Mouse (Mus musculus): ENCODE measurements around the gene Ptprcap. TPM values are rescaled to one million over a fixed set of nuclear protein-coding genes. Genes with fewer than 3 reads are reported as not detected.
A peak's percentile ranks its signal among the peaks of the same experiment; 100 is the strongest.

The Ptprcap gene
- polyA plus RNA-seq, 1 experiment, result 20.0 TPM

- Histone ChIP-seq H3K36me3 (ENCODE audit: control insufficient read depth, insufficient read depth, low read length) (no peaks in the 10 kb centered on the region), H3K4me1 (ENCODE audit: control insufficient read depth, insufficient read depth, low read length) (peaks cover 15% of the 10 kb centered on the region), H3K27me3 (replicated peaks; ENCODE audit: control insufficient read depth, insufficient read depth, low read length) (no peaks in the 10 kb centered on the region), H3K27ac (ENCODE audit: insufficient read depth, low read depth, low read length) (peak overlapping the region; percentile 57), H3K4me3 (ENCODE audit: insufficient read depth, low read depth, low read length) (peak overlapping the region; percentile 95; the same call in 1 of the 2 replicates)
- DNase-seq, result no peak
- no peak for TF ChIP-seq CTCF (conservative IDR thresholded peaks at IDR 0.05; ENCODE audit: insufficient read depth, insufficient read length, low read depth, low read length)
- TF ChIP-seq POLR2A (IDR thresholded peaks at IDR 0.05; ENCODE audit: low read depth, low read length), result no peak
- WGBS, result 44% methylated on average over 9 of the region's 9 CpGs
These were observed 5.5 kb upstream of the Ptprcap start for GRCm38 (mm10) chr19:4147782-4148490.

DNA sequence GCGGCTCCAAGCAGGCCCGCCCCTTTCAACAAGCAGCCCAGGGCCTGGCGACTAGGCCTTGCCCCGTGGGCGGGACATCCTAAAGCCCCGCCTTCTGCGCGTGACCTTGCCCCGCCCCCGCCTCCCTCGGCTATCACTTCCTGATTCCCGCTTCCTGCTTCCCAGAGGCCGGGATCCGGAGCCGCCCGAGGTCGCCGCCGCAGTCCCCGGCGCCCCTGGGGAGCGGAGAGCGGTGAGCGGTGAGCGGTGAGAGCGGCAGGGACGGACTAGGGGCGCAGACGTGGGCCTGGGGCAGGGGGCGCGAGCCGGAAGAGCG lies 5.0 kb upstream of the Ptprcap start, which contains the start of gene Coro1b:
Gene Coro1b, plus strand, starts transcription at position 129 of the 316 bp plus-strand sequence.
- WGBS, result 1% methylated on average over 32 of the region's 33 CpGs
- peak within 1 kb of the TSS; percentile 95 for H3K4me3 ChIP-seq (ENCODE audit: insufficient read depth, low read depth, low read length)
- peaks cover 15% of the 10 kb centered on the region for H3K4me1 ChIP-seq (ENCODE audit: control insufficient read depth, insufficient read depth, low read length)
- peak; percentile 98 for DNase-seq
- peak; percentile 22 for TF ChIP-seq POLR2A (IDR thresholded peaks at IDR 0.05; ENCODE audit: low read depth, low read length)
- TF ChIP-seq CTCF (conservative IDR thresholded peaks at IDR 0.05; ENCODE audit: insufficient read depth, insufficient read length, low read depth, low read length), result no peak
- peak within 1 kb of the TSS; percentile 57 for H3K27ac ChIP-seq (ENCODE audit: insufficient read depth, low read depth, low read length)
- no peaks in the 10 kb centered on the region for H3K27me3 ChIP-seq (replicated peaks; ENCODE audit: control insufficient read depth, insufficient read depth, low read length)
- no peaks in the 10 kb centered on the region for H3K36me3 ChIP-seq (ENCODE audit: control insufficient read depth, insufficient read depth, low read length)

DNA sequence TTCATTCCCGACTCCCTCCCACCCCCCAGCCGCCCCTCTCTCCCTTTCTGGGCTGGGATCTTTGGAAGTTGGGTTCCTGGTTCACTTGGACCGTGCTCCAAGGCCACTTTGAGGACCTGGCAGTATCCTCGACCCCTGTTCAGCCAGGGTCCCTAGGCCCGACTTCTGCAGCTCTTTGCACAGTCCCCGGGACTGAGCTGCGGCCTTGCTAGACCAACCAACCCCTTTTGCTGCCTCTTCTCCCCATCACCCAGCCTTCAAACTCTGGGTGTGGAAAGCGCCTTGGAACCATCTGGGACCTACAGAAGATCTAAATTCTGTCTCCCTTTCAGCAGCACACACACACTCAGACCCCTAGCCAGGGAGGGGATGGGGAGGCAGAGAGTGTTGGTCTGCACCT lies 4.6 kb upstream of the Ptprcap start:
- Histone ChIP-seq H3K27ac (ENCODE audit: insufficient read depth, low read depth, low read length) (peak overlapping the region; percentile 47; the same call in 1 of the 2 replicates), H3K4me1 (ENCODE audit: control insufficient read depth, insufficient read depth, low read length) (peaks cover 15% of the 10 kb centered on the region), H3K36me3 (ENCODE audit: control insufficient read depth, insufficient read depth, low read length) (no peaks in the 10 kb centered on the region), H3K27me3 (replicated peaks; ENCODE audit: control insufficient read depth, insufficient read depth, low read length) (no peaks in the 10 kb centered on the region), H3K4me3 (ENCODE audit: insufficient read depth, low read depth, low read length) (peak overlapping the region; percentile 95)
- TF ChIP-seq CTCF (conservative IDR thresholded peaks at IDR 0.05; ENCODE audit: insufficient read depth, insufficient read length, low read depth, low read length), result no peak
- no peak for TF ChIP-seq POLR2A (IDR thresholded peaks at IDR 0.05; ENCODE audit: low read depth, low read length)
- DNase-seq, result no peak
- WGBS, result 0% methylated on average over 8 of the region's 8 CpGs

DNA sequence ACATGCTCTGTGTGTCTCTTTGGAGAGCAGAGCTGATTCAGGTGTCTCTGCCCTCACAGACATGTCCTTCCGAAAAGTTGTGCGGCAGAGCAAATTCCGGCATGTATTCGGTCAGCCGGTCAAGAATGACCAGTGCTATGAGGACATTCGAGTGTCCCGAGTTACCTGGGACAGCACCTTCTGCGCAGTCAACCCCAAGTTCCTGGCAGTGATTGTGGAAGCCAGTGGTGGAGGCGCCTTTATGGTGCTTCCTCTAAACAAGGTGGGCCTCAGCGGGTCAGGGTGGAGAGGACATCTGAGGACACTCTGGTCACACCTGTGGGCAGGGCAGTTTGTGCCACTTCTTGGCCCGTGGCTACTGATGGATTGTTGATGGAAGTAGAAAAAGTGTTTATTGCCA lies 4.1 kb upstream of the Ptprcap start:
- 38% methylated on average over 11 of the region's 11 CpGs for WGBS
- DNase-seq, result peak; percentile 27
- TF ChIP-seq POLR2A (IDR thresholded peaks at IDR 0.05; ENCODE audit: low read depth, low read length) (no peak), CTCF (conservative IDR thresholded peaks at IDR 0.05; ENCODE audit: insufficient read depth, insufficient read length, low read depth, low read length) (no peak)
- peaks cover 15% of the 10 kb centered on the region for H3K4me1 ChIP-seq (ENCODE audit: control insufficient read depth, insufficient read depth, low read length)
- peak overlapping the region; percentile 95 for H3K4me3 ChIP-seq (ENCODE audit: insufficient read depth, low read depth, low read length)
- H3K36me3 ChIP-seq (ENCODE audit: control insufficient read depth, insufficient read depth, low read length), result no peaks in the 10 kb centered on the region
- peak overlapping the region; percentile 47; the same call in 1 of the 2 replicates for H3K27ac ChIP-seq (ENCODE audit: insufficient read depth, low read depth, low read length)
- H3K27me3 ChIP-seq (replicated peaks; ENCODE audit: control insufficient read depth, insufficient read depth, low read length), result no peaks in the 10 kb centered on the region

DNA sequence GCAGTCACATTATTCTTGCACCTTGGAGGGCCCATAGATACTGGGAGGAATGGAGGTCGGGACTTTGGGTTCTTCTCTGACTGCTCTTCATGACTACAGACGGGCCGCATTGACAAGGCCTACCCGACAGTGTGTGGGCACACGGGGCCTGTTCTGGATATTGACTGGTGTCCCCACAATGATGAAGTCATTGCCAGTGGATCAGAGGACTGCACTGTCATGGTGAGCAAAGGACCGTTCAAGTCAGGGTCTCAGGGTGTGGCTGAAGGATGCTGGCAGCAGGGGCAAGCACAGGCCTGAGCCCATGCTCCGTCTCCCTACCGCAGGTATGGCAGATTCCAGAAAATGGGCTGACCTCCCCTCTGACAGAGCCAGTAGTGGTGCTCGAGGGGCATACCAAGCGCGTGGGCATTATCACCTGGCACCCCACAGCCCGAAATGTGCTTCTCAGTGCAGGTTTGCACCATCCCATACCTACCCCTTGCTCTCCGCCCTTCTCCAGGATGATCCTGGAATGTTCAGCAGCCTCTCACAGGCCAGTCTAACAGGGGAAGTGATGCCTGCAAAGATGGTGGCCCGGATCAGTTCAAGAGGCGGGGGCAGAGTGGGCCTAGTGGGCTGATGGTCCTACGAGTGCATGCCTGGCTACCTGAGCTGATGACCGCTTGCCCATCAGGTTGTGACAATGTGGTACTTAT lies 3.5 kb upstream of the Ptprcap start:
- TF ChIP-seq CTCF (conservative IDR thresholded peaks at IDR 0.05; ENCODE audit: insufficient read depth, insufficient read length, low read depth, low read length) (no peak), POLR2A (IDR thresholded peaks at IDR 0.05; ENCODE audit: low read depth, low read length) (no peak)

DNA sequence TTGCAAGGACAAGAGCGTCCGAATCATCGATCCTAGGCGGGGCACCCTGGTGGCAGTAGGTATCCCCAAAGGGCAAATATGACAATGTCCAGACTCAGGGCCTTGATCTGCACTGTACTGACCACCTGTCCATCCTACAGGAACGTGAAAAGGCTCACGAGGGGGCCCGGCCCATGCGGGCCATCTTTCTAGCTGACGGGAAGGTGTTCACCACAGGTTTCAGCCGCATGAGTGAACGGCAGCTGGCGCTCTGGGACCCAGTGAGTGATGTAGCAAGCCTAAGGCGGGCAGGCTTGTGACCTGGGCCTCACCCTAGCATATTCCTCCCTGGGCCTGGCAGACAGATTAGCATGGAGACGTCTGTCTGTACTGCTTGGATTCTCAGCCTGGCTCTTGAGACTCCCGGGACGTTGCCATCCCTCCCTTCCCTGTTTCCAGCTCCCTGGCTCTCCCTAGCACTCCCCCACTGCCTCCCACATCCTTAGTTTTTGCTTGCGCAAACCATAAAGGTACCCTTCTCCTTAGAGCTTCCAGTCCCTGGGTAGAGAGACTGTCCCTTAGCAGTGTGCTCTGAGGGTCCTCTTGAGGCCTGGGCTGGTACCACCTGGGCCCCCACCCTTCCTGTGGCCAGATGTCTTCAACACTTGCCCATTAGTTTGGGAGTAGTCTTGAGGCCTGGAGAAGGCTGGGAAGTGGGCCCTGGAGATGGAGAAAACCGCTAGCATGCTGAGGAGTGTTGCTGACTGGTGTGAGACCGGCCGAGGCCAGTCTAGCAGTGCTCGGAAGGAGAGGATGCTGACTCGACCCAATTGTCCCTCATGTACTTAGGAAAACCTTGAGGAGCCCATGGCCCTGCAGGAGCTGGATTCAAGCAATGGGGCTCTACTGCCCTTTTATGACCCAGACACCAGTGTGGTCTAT lies 2.6 kb upstream of the Ptprcap start:
- TF ChIP-seq CTCF (conservative IDR thresholded peaks at IDR 0.05; ENCODE audit: insufficient read depth, insufficient read length, low read depth, low read length) (no peak), POLR2A (IDR thresholded peaks at IDR 0.05; ENCODE audit: low read depth, low read length) (no peak)
- no peak overlapping the region for H3K27ac ChIP-seq (ENCODE audit: insufficient read depth, low read depth, low read length)
- H3K36me3 ChIP-seq (ENCODE audit: control insufficient read depth, insufficient read depth, low read length), result no peaks in the 10 kb centered on the region
- H3K4me1 ChIP-seq (ENCODE audit: control insufficient read depth, insufficient read depth, low read length), result peaks cover 15% of the 10 kb centered on the region
- no peak for DNase-seq
- no peak overlapping the region for H3K4me3 ChIP-seq (ENCODE audit: insufficient read depth, low read depth, low read length)
- WGBS, result 80% methylated on average over 22 of the region's 22 CpGs
- H3K27me3 ChIP-seq (replicated peaks; ENCODE audit: control insufficient read depth, insufficient read depth, low read length), result no peaks in the 10 kb centered on the region

More for the DNA sequence above, 3.5 kb upstream of the Ptprcap start:
- Histone ChIP-seq H3K4me1 (ENCODE audit: control insufficient read depth, insufficient read depth, low read length) (peaks cover 15% of the 10 kb centered on the region), H3K36me3 (ENCODE audit: control insufficient read depth, insufficient read depth, low read length) (no peaks in the 10 kb centered on the region), H3K27me3 (replicated peaks; ENCODE audit: control insufficient read depth, insufficient read depth, low read length) (no peaks in the 10 kb centered on the region), H3K27ac (ENCODE audit: insufficient read depth, low read depth, low read length) (no peak overlapping the region), H3K4me3 (ENCODE audit: insufficient read depth, low read depth, low read length) (peak overlapping the region; percentile 95; the same call in 1 of the 2 replicates)
- DNase-seq, result no peak
- WGBS, result 91% methylated on average over 17 of the region's 17 CpGs
